Mouse (Mus musculus) myocyte (in vitro differentiated cells): ENCODE results near the gene E2f4.

Source experiments
- MYOG ChIP-seq, 3 experiments: IDR thresholded peaks; one replicate each; pipeline ENCODE4 v1.6.1; 2011; ENCODE audit warnings: control low read depth in 2 of 3, low read depth in 2 of 3, mild to moderate bottlenecking in 2 of 3; ENCODE audit not compliant: insufficient read length in 2 of 3, control insufficient read depth in 1 of 3, insufficient read depth in 1 of 3
- POLR2A ChIP-seq: IDR thresholded peaks from one replicate; pipeline ENCODE4 v1.6.1; 2011; ENCODE audit warnings: low read depth, mild to moderate bottlenecking, control low read depth, moderate library complexity; ENCODE audit not compliant: insufficient read length
- POLR2AphosphoS2 ChIP-seq: IDR thresholded peaks from one replicate; pipeline ENCODE4 v1.6.1; 2011; ENCODE audit warnings: low read depth, control low read depth; ENCODE audit not compliant: insufficient read length
- USF1 ChIP-seq: IDR thresholded peaks from one replicate; pipeline ENCODE4 v1.6.1; 2011; ENCODE audit warnings: low read depth, mild to moderate bottlenecking, control low read depth, moderate library complexity

DNA sequence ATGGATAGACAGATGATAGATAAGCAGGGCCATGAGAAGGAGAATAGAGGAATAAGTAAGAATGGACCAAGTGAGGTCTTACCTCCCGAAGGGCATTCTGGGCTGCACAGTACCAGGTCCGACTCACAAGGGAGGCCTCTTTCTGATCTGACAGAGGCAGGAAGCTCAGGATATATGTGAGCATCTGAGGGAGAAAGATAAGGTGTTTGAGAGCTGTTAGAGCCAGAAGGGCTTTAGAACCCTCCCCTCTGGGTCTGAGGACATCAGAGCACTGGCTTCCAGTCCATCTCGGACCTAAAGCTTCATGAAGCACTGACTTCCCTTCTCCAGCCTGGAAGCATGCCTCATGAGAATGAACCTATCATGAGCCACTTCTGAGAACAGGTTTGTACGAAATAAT is 25.7 kb downstream of the E2f4 start:
- no peak for TF ChIP-seq POLR2A
- TF ChIP-seq POLR2AphosphoS2: peak; percentile 15
- no peak for TF ChIP-seq USF1
- TF ChIP-seq MYOG (IDR thresholded peaks at IDR 0.05; ENCODE audit: control insufficient read depth in 1 of 3, insufficient read depth in 1 of 3, insufficient read length in 2 of 3, low read depth in 2 of 3): no peak
